Mouse (Mus musculus) embryonic fibroblast, embryonic 13.5 days (primary cell): Measurements from ENCODE around the gene Hilpda. TPM values are rescaled to one million over a fixed set of nuclear protein-coding genes. Genes with fewer than 3 reads are reported as not detected.

Source experiments
- H3K27ac ChIP-seq: 2 replicates; pipeline ENCODE4 v1.5.1; 2012; ENCODE audit warnings: low read length, control low read depth, inconsistent platforms; ENCODE audit not compliant: insufficient read depth
- H3K4me1 ChIP-seq: 2 replicates; pipeline ENCODE4 v1.6.1; 2011; ENCODE audit warnings: low read length; ENCODE audit not compliant: control insufficient read depth, insufficient read depth
- H3K4me3 ChIP-seq: 2 replicates; pipeline ENCODE4 v1.5.1; 2011; ENCODE audit warnings: mild to moderate bottlenecking, control low read depth, low read length; ENCODE audit not compliant: insufficient read depth
- CTCF ChIP-seq: IDR thresholded peaks from 2 replicates; pipeline ENCODE4 v1.5.1; 2011; ENCODE audit warnings: mild to moderate bottlenecking, control low read depth, low read length, moderate library complexity, borderline replicate concordance; ENCODE audit not compliant: insufficient read depth
- POLR2A ChIP-seq: IDR thresholded peaks from 2 replicates; pipeline ENCODE4 v1.6.1; 2011; ENCODE audit warnings: low read depth, mild to moderate bottlenecking, control low read depth, low read length, moderate library complexity
- polyA plus RNA-seq: library from polyadenylated mRNA; stranded (reverse); fragments of >200 nt; gene quantifications from 2 replicates; pipeline ENCODE4 v1.2.4, GENCODE M21; 2011; ENCODE audit warnings: low read depth; ENCODE audit not compliant: missing spikeins, insufficient read length

Hilpda gene
- polyA plus RNA-seq, 1 experiment, result 25.3 TPM

DNA sequence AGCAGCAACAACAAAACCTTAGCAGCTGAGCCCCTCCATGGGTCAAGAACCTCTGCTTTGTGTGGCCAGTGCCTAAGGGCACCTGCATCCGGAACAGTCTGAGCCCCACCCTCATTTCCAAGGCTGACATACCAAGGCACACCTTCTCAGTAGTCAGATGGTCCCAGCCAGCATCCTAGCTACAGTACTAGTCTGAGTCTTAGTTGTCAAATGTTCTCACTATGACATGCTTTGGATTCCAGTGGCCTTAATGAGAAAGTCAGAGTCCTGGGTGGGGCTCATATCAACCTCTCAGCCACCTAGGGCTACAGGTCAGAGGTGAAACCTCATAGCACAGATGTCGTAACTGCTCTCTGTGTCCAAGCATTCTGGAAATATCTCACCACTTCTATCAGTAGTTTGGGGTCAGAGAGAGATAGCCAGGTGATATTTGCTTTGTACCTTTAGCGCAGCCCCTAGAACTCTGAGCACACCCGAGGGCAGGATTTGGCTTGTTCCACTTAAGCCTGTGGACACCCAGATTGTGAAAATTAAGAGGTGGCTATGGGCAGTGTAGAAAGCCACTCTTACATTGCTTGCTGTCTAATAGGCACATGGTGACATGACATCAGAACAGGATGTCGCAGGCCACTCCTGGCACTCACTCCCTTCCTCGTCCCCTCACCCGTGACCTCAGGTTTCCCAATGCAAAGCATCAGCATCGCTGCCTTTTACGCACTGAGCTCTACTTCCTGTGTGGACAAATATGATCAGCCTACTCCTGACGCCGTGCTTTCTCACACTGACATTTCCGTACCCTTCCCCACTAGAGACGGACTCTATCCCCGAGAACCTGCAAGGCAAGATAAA is 26.8 kb upstream of the Hilpda start:
- Histone ChIP-seq H3K4me3 (no peak overlapping the region), H3K27ac (no peak overlapping the region), H3K4me1 (peaks cover 14% of the 10 kb centered on the region)
- no peak for TF ChIP-seq POLR2A

DNA sequence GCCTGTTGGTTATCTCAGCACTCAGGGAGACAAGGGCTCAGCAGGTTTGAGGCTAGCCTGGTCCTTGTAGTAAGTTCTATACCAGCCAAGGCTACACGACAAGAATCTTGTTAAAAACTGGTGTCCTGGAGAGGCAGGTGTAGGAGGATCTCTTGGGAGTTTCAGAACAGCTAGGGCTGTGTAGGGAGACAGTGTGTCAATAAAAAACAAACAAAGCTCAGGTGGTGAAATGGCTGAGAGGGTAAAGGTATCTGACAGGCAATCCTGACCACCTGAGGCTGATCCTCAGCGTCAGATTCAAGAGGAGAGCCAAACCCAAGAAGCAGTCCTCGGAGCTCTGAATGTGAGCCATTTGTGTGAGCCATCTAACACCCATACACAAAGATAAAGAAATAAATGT is 26.1 kb upstream of the Hilpda start:
- Histone ChIP-seq H3K4me1 (peaks cover 14% of the 10 kb centered on the region), H3K4me3 (no peak overlapping the region), H3K27ac (no peak overlapping the region)
- no peak for TF ChIP-seq CTCF
- no peak for TF ChIP-seq POLR2A

DNA sequence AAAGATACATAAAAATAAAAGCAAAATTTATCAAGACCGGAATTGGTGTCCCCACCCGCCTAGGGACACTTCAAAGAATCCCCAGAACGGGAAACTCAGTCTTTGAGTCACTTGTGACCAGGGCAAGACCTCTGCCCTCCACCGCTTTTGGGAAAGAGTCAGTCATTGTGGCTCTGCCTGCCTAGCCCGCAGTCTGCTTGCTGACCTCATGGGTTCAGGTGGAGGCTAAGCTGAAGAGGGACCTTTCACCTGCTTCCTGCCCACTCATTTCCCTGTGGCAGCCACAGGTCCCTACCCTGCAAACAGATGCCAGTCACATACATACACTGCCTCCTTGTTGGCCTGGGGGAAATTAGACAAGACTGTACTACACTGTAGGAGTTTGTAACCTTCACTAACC is 25.7 kb upstream of the Hilpda start:
- Histone ChIP-seq H3K4me3 (no peak overlapping the region), H3K4me1 (peaks cover 14% of the 10 kb centered on the region), H3K27ac (no peak overlapping the region)
- TF ChIP-seq CTCF, result no peak
- no peak for TF ChIP-seq POLR2A

DNA sequence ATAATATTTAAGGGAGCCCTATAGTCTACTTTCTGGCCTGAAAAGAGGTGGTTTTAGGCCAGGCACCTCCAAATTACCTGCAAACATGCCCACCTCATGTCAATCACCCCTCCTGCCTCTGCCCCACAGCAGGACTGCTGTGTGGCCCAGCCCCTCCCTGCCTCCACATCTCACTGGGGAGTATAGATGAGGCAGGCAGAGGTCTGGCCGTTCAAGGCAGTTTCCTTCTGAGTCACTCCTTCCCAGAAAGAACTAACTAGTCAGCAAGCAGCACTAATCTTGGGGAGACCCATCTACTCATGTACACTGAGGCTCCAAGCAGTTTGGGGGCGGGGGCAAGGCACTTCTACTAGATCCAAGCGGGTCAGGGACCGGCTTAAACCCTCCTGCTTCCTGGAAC is 25.2 kb upstream of the Hilpda start:
- Histone ChIP-seq H3K4me1 (peaks cover 14% of the 10 kb centered on the region), H3K27ac (no peak overlapping the region), H3K4me3 (no peak overlapping the region)
- no peak for TF ChIP-seq CTCF
- TF ChIP-seq POLR2A, result no peak

DNA sequence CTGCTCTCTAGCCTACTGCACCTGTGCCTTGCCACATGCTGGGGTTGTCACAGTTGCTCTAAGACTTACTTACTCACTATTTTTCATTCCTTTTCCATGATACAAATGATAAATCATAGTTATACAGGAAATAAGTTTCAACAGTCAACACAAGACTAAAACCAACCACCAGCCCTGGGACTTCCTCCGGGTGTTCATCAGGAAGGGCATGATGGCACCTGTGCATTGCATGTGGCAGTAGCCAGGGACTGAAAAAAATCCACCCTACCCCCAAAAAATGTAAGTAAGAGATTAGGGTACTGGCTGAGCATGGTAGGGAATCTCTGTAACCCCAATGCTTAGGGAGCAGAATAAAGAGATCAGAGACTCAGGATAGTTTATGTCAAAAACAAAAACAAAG is 12.9 kb upstream of the Hilpda start:
- Histone ChIP-seq H3K27ac (no peak overlapping the region), H3K4me1 (0 out of 2 replicates have a peak, but pooled peaks cover 2% of the 10 kb centered on the region)

DNA sequence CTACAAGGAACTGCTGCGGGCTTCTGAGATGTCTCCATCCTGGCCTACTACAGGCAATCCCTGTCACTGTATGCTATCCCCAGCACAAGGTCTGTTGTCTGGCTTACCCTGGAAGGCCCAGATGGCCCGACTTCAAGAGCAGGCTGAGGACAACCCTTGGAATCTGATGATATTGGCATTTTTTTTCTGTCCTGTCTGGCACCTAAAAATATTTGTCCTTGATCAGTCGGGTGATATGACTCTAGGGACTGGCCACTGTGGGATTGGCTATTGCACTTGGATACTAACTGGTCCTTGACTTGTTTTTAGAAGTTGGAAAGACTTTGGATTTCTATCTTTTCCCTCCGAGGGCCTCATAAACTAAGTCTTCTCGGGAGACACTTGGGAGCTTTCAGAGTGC is 10.5 kb upstream of the Hilpda start:
- TF ChIP-seq POLR2A, result no peak
- no peak for TF ChIP-seq CTCF
- Histone ChIP-seq H3K4me1 (0 out of 2 replicates have a peak, but pooled peaks cover 2% of the 10 kb centered on the region), H3K4me3 (no peak overlapping the region), H3K27ac (no peak overlapping the region)

More for the DNA sequence above, 12.9 kb upstream of the Hilpda start:
- TF ChIP-seq CTCF (no peak), POLR2A (no peak)
- H3K4me3 ChIP-seq, result no peak overlapping the region

DNA sequence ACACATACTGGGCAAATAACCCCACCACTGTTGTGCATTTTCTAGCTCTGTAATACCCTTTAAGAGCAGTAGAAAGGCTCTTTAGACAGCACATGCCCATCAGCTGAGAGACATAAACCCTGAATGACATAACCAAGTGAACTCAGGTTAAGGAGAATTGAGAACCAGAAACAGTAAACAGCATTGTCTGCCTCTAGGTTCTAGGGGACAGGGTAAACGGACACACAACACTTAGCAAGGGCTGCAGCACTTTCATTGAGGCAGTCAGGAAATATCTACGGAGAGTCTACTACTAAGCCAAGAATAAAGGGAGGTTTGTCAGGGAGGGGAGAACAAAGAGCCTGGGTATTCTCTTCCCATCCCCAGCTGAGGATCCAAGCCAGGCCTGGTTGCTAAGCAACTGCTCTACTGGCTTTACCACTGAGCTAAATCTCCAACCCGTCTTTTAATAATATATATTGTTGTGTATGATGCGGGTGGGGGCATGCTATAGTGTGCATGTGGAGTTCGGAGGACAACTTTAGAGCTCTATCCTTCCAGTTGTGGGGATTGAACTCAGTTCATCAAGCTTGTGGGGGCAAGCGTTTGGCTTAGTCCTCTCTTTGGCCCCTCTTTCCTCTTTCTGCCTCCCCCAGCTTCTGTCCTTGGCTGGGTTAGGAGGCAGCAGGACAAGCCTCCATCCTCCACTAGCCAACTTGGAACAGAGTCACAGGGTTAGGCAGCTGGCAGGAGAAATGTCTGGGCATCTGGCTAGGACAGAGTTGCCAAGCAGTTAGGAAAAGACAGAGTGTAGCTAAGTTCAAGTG is 8.4 kb upstream of the Hilpda start:
- 0 out of 2 replicates have a peak, but pooled peaks cover 2% of the 10 kb centered on the region for H3K4me1 ChIP-seq
- no peak overlapping the region for H3K4me3 ChIP-seq
- H3K27ac ChIP-seq, result no peak overlapping the region
- TF ChIP-seq POLR2A (no peak), CTCF (no peak)

DNA sequence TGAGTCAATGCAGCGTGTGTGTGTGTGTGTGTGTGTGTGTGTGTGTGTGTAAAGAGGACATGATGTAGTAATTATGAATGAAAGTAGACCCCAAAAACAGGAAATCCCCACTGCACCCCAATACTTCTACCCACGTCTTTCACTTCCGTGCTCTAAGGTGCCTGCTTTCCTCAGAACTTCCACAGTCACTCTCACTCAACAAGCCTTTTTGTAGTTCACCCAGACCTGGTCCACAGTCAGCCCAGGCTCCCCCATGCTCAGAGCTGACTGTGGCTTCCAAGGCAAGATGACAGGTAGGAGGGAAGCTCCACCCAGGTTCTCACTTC is 7.9 kb upstream of the Hilpda start:
- no peak overlapping the region for H3K4me3 ChIP-seq
- no peak overlapping the region for H3K27ac ChIP-seq
- H3K4me1 ChIP-seq, result 0 out of 2 replicates have a peak, but pooled peaks cover 1% of the 10 kb centered on the region
- TF ChIP-seq POLR2A, result no peak
- TF ChIP-seq CTCF, result no peak

DNA sequence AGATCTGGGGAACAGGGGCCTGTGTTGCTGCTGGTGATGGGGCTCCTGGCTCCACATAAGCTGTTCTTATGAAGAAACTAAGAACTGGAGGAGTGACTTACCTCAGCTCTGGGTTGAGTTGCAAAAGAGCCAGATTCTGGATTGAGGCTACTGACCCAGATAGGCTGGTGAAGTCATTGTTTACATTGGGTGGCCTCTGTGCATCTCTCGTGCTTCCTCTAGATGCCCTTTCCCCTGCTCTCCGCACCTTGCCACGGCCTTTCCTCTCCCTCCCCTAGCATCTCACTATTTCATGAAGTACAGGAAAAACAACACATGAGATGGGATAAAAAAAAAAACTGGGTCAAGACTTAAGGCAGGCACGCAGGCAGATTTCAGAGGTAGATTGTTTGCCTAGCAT is 5.4 kb upstream of the Hilpda start:
- TF ChIP-seq POLR2A (no peak), CTCF (no peak)
- H3K27ac ChIP-seq, result no peak overlapping the region
- no peak overlapping the region for H3K4me3 ChIP-seq
- H3K4me1 ChIP-seq, result peaks cover 8% of the 10 kb centered on the region; the same call in 1 of the 2 replicates

DNA sequence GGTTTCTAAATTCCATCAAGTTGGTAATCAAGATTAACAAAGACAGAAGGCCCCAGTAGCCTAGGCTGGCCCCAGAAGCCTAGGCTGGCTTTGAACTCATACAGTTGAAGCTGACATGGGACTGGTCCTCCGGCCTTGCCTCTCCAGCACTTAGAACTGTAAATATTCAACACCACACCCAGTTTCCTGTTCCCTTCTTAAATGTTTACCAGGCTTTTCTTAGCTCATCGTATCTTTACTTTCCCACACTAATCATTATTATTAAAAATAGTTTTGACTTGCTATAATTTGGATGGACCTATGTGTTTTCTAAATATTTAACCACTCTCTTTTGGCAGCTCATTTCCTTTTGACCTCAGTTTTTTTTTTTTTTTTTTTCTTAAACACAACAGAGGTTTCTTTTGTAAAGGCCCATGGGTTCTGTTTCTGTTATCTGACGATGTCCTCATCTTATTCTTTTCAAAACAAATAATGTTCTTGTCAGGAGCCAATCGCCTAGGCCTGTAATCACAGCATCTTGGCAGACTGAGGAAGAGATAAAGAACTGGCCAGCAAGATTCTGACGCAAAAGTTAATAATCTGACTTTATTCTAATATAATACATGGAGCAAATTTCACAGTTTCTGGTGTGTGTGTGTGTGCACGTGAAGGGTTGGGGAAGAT is 3.2 kb upstream of the Hilpda start:
- TF ChIP-seq CTCF (no peak), POLR2A (no peak)
- Histone ChIP-seq H3K27ac (no peak overlapping the region), H3K4me1 (peaks cover 8% of the 10 kb centered on the region; the same call in 1 of the 2 replicates), H3K4me3 (no peak overlapping the region)
